Mouse (Mus musculus): ENCODE data around the gene Wwc2.

Wwc2 gene

GRCm38 (mm10) chr8:47936386-47936785, 54.3 kb downstream of the Wwc2 start:
- no peak for DNase-seq

- no peak for DNase-seq
Observed at GRCm38 (mm10) chr8:47935461-47935860, 55.3 kb downstream of the Wwc2 start.

- no peak for DNase-seq
Observed at GRCm38 (mm10) chr8:47933087-47933486, 57.6 kb downstream of the Wwc2 start.

- peak; percentile 59 to 75 for DNase-seq
Observed at GRCm38 (mm10) chr8:47932028-47932790, 58.5 kb downstream of the Wwc2 start.

- no peak for DNase-seq
Observed at GRCm38 (mm10) chr8:47931371-47931770, 59.4 kb downstream of the Wwc2 start.

- no peak for DNase-seq
Observed at GRCm38 (mm10) chr8:47929615-47930014, 61.1 kb downstream of the Wwc2 start.

- DNase-seq: no peak
Observed at GRCm38 (mm10) chr8:47928604-47929185, 62.0 kb downstream of the Wwc2 start.

- DNase-seq: no peak
Observed at GRCm38 (mm10) chr8:47924921-47925320, 65.8 kb downstream of the Wwc2 start.

GRCm38 (mm10) chr8:47922816-47923215, 67.9 kb downstream of the Wwc2 start:
- DNase-seq: no peak

GRCm38 (mm10) chr8:47922011-47922410, 68.7 kb downstream of the Wwc2 start:
- DNase-seq: no peak

GRCm38 (mm10) chr8:47920575-47921144, 70.1 kb downstream of the Wwc2 start:
- no peak for DNase-seq

- no peak for DNase-seq
Observed at GRCm38 (mm10) chr8:47917060-47918035, 73.4 kb downstream of the Wwc2 start.

- no peak for DNase-seq
Observed at GRCm38 (mm10) chr8:47915521-47915920, 75.2 kb downstream of the Wwc2 start.

GRCm38 (mm10) chr8:47914946-47915345, 75.8 kb downstream of the Wwc2 start:
- no peak for DNase-seq

GRCm38 (mm10) chr8:47914161-47914560, 76.6 kb downstream of the Wwc2 start:
- DNase-seq: no peak

- peak; percentile 47 to 67 for DNase-seq
Observed at GRCm38 (mm10) chr8:47913621-47914020, 77.1 kb downstream of the Wwc2 start.

GRCm38 (mm10) chr8:47909681-47910080, 81.0 kb downstream of the Wwc2 start:
- DNase-seq: no peak

GRCm38 (mm10) chr8:47907056-47907455, 83.7 kb downstream of the Wwc2 start:
- no peak for DNase-seq

GRCm38 (mm10) chr8:47906142-47906541, 84.6 kb downstream of the Wwc2 start:
- DNase-seq: no peak

- no peak for DNase-seq
Observed at GRCm38 (mm10) chr8:47905256-47905655, 85.5 kb downstream of the Wwc2 start.

GRCm38 (mm10) chr8:47904004-47904403, 86.7 kb downstream of the Wwc2 start:
- no peak for DNase-seq

- DNase-seq: no peak
Observed at GRCm38 (mm10) chr8:47902704-47903103, 88.0 kb downstream of the Wwc2 start.

GRCm38 (mm10) chr8:47900361-47900760, 90.4 kb downstream of the Wwc2 start:
- DNase-seq: no peak
